Mouse (Mus musculus) left cerebral cortex, adult 9 months (tissue): ENCODE data around the gene Kat6b.
A peak's percentile ranks its signal among the peaks of the same experiment; 100 is the strongest.
"Not testable (repeated sequence)": the region's sequence is repeated elsewhere in the genome, so short reads cannot be mapped to it uniquely, and the experiment has no call there.

Experiments used
- DNase-seq, 2 experiments: peaks; one replicate each; pipeline ENCODE4 v3.0.0; 2022; ENCODE audit warnings: low spot score in 2 of 2

Gene Kat6b

DNA sequence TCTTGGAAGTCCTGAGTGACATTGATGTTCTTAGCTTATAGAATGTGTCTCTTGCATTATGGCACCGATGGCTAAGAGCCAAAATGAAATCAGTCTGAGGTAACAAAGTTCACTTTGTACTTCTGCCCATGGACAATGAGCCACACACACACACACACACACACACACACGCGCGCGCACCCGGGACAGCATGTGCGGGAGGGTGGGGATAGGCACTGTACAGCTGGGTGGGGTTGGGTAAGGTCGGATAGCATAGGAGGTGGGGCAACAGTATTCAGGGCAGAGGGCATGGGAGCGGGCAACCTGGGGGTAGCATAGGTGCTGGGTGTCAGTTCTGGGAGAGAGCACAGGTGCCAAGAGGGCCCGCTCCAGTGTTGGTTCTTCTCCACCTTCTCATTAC is 3.5 kb downstream of the Kat6b start:
- no peak for DNase-seq

DNA sequence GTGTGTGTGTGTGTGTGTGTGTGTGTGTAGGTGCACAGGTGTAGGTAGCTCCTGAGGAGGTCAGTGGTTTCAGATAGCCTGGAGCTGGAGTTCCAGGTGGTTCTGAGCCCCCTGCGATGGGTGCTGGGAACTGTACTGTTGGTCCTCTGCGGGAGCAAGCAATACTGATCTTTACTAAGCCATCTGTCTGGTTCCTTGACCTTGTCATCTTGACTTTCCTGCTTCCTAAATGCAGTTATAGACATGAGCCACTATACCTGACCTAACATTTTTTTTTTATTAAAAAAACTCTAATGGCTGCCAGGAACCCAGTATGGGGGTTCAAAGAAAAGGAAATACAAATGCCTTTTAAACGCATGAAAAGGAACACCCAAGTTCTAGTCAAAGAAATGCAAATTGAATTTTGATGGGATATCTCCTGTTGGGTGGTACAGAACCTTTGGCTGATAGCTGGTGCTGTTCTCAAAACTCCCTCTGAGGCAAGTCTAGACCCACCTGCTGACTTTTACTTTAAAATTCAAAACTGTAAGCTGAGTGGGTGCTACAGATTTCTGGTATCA is 4.8 kb downstream of the Kat6b start:
- DNase-seq = no peak

DNA sequence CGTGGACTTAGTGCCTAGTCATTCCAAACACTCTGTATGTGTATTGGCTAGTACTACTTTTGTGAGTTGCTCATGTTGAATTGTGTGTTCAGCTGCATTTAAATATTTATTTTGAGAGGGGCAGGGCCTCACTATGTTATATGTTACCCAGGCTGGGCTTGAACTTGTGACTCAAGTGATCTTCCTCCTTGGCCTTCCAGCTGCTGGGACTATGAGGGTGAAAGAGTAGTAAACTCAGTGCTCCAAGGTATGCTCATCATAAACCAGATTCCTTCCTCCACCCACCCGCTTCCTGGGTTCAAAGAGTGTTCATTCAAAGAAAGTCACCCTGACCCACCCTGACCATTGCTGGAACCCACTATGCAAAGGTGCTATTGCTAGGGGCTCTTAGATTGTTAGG is 5.9 kb downstream of the Kat6b start:
- DNase-seq = not testable (repeated sequence)

DNA sequence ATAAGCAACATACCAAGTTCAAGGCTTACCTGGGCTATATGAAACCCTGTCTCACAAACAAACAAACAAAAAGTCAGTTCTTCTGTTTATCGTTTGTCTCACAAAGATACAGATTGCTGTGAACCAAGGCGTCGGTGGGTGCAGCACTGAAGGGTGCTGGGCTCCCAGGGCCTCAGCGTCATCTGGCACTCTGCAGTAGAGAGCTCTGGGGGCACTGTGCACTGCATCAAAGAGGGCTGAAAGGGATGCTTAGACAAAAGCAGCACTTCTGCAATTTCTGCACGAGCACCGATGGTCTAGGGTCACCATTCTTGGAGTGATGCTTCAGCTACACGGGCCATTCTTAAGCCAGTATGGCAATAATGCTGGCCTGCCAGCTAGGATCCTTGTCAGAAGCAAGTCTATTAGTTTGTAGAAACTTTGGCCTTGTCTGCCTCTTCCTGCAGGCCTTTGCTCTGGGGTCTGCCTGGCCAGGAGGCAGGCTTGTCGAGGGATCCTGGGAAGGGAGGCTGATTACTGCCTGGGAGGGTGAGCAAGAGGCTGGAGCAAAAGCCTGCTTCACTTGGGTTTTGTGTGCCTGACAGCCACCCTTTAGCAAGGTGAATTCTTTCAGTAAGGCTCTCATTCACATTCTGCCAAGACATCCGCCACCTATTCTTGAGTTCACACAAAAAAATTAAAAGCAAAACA is 7.3 kb downstream of the Kat6b start:
- DNase-seq = not testable (repeated sequence)

DNA sequence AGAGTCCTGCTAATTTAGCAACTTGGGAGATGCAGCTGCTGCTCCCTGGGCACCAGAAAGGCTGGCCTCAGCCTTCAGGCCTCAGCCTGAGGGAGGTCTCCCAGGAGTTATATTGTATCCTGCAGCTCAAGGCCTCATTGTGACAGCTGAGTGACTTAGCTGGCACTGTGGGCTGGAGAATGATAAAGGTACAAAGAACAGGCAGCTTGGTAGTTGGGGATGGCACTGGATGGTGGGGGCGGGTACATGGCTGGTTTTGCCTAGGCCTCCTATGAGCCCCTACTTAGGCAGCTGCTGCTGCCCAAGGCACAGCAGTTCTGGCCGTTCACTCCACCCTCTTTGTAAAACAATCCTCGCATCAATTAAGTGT is 7.9 kb downstream of the Kat6b start:
- DNase-seq = no peak

DNA sequence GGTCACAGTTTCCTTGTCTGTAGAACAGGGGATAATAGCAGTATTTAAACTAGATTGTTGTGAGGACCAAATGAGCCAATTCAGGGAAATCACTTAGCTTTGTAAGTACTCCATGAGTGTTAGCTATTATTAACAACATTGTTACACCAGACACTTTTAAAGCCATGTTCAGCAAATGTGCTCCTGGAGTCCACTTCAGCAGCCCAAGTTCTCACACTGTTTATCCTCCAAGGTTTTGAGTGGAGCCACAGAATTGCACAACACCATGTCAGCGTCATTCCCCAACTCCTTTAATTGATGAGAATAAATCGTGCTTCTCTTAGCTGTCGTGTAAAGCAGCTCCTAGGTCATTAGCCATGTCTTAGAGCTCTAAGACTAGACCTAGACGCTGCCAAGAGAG is 8.9 kb downstream of the Kat6b start:
- no peak for DNase-seq

DNA sequence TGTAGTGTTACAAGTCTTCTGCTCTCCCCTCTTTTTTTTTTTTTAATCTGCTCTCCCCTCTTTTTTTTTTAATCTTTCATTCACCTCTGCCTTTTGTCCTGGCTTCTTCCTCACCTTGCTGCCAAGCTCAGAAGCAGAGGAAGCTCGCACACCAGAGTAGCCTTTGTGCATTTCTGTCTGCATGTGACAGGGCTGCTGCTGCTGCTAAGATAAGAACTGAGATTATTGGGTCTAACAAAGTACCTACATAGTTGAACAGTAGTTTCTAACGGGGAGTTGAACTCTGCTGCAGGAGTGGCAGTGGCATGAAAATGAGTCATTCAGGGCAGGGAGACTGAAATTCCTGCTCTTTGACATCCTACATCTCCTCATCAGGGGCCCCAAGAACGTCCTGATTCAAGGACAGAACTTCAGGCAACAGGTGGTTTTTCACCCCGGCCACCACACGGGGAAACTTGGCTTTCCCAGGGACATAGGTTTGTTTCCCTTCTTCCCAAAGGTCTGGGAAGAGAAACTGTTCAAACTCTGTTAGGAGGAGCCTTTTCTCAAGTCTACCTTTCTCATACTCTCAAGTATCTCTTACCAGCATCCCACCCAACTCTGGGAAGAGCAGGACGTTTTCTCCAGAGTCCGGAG is 17.2 kb downstream of the Kat6b start:
- DNase-seq = no peak

DNA sequence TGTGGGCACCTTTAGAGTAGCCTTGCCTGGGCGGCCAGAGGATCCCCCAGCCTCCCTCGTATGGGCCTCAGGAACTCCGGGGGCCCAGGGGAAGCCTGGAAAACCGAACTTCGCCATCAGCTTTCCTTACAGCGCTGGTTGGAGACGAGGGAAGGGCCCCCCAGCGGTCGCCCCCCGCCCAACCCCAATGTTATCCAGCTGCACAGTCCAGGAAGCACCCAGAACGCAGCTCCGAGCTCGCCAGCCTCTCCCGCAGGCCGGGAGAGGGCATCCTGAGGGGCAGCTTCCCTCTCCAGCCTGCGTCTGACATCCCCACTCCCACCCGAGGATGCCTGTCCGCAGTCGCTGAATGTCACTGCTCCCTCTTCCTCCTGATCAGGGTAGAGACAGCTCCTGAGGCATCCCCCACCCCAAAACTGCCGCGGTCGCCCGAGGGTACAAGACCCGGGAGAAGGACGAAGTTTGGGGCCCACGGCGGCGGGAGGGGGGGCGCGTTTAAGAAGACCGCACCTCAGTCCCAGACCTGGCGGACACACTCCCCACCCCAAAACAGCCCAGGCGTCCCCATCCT is 17.9 kb downstream of the Kat6b start:
- peak in 1 of 2 experiments; percentile 34 for DNase-seq

DNA sequence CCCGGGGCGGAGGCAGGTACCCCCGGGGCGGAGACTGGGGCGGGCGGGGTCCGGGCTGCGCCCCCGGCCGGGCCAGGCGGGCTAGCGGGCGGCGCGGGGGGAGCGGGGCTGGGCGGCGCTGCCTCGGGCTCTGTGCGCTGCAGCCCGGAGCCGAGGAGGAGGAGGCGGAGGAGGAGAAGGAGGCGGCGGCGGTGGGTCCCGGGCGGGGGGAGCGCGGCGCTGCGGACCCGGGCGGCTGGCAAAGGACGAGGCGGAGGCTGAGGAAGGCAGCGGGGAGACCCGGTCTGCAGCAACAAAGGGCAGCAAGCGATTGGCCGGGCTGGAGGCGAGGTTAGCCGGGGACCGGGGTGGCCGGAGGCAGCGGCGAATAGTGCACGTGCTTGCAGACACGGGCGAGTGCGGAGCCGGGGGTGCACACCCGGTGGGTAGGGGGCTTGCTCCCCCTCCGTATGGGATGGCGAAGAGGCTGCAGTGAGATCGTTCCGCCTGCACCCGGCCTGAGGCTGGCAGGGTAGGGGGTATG is 18.5 kb downstream of the Kat6b start:
- no peak for DNase-seq

DNA sequence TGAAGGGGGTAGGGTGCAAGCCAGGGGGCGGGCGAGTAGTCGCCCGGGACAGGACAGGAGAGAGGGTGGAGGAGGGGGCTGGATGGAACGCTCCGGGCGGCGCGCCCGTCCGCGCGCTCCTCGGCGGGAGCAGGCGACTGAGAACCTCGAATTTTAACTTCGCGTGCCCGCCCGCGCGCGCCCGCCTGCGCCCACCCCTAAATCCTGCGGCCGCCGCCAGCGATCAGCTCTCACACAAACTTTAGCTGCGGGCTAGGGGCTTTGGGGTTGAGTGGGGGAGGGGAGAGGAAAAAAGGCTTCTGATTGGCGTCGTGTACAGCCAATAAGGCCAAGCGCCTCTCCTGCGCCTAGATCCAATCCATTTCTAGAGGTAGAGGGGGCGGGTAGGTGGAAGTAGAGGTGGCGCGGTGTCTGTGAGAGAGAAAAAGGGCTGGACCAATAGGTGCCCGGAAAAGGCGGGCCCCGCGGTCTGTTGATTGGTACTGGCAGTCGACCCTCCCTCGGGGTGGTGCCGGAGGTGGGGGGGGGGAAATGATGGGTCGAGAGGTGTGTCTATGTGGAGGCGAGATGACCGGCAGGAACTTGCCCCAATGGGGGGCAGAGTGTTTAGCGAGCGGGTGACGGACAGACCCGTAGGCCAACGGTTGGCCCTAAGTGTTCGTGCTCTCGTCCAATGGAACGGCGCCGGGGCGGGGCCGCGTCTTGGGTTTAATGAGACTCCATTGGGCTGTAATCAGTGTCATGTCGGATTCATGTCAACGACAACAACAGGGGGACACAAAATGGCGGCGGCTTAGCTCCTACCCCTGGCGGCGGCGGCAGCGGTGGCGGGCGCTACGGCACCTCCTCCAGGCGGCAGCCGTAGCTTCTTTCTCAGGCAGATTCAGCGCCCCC is 19.2 kb downstream of the Kat6b start:
- peak; percentile 100 for DNase-seq

DNA sequence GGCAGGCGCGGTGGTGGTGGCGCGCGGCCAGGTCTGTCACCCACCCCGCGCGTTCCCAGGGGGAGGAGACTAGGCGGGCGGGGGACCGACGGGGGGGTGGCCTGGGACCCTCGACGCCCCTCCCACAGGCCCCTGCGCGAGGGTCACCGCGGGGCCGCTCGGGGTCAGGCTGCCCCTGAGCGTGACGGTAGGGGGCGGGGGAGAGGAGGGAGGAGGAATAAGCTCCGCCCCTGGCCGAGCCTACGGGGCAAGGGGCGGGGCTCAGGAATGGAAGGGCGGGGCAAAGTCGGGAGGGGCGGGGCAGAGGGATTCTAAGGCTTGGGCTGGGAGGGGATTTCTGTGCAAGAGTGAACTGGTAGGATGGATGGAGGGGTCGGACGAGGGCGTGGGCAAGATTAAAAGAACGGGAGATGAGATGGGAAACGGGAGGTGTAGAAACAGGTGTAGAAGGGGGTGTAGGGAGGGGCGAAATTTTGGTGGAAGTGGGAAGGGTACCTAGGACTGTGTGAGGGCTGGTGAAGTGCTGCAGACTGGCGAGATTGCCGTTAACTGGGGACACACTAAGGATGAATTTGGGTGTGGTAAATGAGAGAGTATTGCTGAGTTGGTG is 19.9 kb downstream of the Kat6b start:
- peak in 1 of 2 experiments; percentile 61 for DNase-seq

DNA sequence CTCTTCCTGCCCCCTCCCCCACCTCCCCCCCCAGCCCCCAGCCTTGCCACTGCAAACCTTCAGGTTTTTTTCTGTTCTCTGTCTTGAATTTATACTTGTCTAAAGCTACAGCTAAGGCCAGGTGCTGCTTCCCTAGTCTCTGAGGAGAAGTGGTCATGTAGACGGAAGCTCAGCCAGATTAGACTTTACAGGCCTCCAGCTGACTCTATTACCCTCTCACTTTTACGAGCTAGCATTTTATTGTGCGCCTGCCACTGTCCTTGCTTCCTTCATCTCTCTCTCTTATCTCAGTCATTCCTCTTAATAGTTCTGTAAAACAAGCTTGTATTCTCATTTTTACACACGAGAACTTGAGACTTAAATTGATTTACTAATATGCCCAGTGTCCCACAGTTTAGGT is 23.8 kb downstream of the Kat6b start:
- DNase-seq = no peak

DNA sequence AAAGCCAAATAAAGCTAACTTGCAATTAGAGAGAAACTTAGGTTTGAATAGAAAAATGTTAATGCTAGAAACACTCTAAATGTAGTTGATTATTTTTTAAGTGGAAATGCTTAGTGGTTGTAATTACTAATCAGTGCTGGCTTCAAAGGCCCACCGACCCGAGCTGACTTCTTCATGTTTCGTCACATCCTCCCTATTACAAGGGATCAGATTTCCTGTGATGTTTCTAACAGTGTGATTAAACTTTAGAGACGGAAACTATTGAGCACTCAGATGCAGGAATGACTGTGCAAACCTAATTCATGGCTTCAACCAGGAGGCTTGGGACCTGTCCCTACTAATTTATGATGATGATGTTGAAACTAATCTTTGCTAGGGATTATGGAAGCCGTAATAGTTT is 25.8 kb downstream of the Kat6b start:
- no peak for DNase-seq

DNA sequence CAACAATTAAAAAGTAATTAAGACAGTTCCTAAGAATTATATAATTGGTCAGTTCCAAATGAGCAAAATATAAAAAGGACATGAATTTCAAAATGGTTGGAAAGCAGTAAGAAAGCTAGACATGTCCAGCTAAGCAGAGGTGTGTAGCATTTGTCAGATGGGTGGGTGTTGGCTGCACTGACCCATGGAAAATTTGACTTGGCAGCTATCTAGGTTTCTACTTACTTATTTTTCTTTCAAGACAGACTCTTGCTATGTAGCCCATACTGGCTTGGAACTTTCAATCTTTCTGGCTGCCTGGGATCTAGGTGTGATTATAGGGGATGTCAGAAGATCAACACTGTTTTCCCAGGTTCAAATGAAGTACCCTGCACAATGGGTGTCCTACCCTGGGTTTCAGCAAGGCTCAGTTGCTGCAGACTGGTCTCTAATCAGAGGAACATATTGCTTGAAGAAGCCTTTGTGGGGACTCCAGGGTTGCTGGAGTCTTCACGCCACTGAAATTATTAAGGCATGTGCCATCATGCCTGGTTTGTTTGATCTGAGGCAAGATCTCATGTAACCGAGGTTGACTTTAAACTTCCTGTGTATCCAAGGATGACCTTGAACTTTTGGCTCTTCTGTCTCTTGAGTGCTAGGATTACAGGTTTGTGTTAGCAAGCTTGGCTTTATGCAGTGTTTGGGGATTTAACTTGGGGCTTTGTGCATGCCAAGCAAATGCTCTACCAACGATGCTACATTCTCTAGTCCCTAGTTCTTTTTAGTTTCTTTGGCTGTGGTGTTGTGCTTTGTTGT is 28.1 kb downstream of the Kat6b start:
- DNase-seq = no peak

DNA sequence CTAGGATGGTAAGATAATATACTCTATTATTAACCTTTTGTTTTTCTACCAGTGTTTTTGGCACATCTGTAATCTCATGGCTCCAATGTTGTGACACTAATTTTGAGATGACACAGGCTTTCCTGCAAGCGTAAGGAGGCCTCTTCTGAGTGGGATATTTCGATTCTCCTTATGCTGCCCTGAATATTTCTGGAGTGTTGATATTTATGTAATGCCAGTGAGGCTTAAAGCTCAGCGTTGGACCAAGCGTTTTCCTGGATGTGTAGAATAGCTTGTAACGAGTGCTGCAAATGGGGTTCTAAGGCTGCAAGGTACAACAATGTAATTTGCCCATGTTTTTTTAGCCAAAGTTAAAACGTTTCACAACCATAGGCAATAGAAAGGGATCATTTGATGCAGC is 30.2 kb downstream of the Kat6b start:
- DNase-seq = no peak

DNA sequence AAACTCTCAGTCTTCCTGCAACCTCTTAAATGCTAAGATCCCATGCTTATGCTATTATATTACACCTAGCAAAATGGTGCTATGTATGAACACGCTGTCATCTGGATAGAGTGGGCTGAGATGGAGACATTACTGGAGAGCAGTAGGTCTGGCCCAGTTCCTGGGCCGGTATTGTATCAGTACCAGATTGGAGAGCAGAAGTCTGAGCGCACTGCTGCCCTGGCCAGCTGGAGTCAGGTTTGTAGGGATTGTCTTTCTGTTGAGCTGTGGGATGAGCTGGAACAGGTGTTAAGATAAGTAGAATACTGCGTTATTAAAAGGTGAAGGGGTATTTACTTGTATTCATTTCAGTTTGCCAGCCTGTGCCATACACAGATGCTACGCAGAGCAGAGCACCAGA is 34.3 kb downstream of the Kat6b start:
- DNase-seq = no peak

DNA sequence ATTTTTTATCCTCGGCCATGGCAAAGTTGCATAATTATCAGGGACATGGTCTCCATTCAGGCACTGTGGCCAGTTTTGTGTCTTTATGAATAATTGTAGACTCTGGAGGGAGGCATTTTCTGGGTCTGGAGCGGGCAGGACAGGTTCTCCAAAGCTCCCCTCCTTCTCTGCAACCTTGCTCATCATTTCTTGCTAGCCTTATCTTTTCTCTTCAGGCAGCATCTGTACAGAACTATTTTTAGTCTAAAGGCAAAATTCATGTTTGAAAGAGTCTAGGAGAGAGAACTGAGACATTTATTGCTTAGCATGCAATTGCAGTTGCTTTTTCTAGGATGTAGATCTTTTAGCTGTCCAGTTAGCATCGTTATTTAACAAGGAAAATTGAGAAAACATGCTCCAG is 38.1 kb downstream of the Kat6b start:
- DNase-seq = no peak

DNA sequence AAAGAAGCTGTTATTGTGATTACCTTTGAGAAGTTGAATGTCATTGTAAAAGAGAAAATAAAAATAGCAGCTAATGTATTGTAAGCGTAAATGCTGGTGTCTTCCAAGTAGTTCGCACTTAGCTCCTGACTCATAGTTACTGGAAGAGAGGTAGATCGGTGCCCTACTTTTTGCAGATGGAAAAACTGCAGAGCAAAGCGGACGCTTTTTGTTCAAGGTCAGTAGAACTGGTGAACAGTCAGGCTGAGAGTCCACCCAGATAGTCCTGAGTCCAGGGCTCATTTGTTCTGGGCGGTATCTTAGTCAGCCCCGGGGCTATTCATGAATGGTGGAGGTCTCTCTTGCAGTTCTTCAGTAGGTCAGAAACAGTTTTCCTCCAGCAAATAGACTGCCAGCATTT is 39.3 kb downstream of the Kat6b start:
- DNase-seq = no peak

DNA sequence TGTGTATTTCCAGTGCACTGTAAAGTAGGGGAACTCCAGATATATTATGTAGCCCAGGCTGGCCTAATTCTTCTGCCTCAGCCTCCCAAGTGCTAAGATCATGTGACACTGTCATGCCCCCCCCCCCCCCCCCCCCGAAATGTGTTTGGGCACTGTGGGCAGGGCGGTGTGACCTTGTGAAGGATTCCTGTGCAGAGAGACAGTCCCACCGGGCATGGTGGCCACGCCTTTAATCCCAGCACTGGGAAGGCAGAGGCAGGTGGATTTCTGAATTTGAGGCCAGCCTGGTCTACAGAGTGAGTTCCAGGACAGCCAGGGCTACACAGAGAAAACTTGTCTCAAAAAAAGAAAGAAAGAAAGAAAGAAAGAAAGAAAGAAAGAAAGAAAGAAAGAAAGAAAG is 40.3 kb downstream of the Kat6b start:
- DNase-seq = not testable (repeated sequence)

DNA sequence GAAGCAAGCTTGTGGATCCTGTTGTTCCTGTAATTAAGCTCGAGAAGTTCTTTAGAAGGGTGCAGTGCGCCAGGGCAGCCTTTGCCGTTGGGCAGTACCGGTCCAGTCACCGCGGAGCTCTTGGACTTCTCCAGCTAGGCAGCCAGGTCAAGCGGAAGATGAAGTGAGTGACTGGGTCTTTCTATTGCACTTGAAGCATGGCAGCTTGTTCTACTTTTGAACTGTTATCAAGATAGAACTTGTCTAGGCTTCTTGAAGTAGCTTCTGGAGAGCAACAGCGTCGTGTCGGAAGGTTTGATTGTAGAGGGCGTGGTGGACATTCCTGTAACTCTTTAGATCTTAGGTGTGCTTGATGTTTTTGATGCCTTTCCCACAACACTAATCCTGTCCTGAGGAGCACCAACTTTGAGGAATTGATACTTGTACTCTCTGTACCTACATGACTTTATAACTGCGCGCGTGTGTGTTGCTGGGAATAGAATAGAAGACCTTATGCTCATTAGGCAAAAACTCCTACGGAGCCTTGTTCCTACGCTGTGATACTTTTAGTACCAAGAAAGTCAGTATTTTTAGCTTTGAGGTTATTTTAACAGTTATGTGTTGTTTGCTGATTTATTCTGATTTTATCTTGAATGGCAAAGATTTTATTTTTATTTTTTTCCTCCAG is 41.2 kb downstream of the Kat6b start:
- no peak for DNase-seq
